Mouse (Mus musculus) megakaryocyte progenitor cell, adult 5-6 weeks (primary cell): ENCODE data around the gene Kcnh1. TPM values are rescaled to one million over a fixed set of nuclear protein-coding genes. Genes with fewer than 3 reads are reported as not detected.
A peak's percentile ranks its signal among the peaks of the same experiment; 100 is the strongest.

Experiments
- ATAC-seq: replicated peaks from 2 replicates; pipeline ENCODE4 v1.8.0; 2016; ENCODE audit warnings: mild to moderate bottlenecking, moderate TSS enrichment, inconsistent platforms; ENCODE audit not compliant: poor library complexity
- total RNA-seq, 2 experiments: library from RNA; stranded (forward) in 1 of 2; stranded (reverse) in 1 of 2; fragments of 157-497, 149-512 nt in 1 of 2; fragments of 200-1000 nt in 1 of 2; gene quantifications; 2 replicates each; pipeline versions ENCODE4 v1.2.3 to v1.2.4; 2015 to 2017

Gene Kcnh1
- total RNA-seq, 2 experiments from 2014 or later: not detected

- no peak for ATAC-seq
Observed at GRCm38 (mm10) chr1:192451722-192452121, 261.1 kb downstream of the Kcnh1 start.

GRCm38 (mm10) chr1:192454501-192454900 is 263.9 kb downstream of the Kcnh1 start:
- no peak for ATAC-seq

DNA sequence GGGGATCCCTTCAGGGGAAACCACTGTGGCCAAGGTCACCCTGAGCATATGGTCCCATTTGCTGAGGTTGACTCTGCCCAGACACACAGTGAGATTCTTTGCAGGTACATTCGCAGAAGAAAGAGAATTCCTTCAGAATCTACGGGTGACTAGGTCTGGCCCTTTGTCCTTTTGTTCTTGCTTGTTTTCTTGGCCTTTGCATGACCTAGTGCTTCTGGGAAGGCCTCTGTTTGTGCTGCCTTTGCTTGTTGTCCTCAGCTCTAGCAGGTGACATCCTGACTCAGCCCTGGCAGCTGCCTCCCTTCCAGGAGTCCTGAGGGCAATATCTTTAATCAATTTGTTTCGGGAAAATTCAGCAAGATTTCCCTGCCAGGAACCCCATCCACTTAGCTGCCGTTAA is 264.4 kb downstream of the Kcnh1 start:
- ATAC-seq: no peak

DNA sequence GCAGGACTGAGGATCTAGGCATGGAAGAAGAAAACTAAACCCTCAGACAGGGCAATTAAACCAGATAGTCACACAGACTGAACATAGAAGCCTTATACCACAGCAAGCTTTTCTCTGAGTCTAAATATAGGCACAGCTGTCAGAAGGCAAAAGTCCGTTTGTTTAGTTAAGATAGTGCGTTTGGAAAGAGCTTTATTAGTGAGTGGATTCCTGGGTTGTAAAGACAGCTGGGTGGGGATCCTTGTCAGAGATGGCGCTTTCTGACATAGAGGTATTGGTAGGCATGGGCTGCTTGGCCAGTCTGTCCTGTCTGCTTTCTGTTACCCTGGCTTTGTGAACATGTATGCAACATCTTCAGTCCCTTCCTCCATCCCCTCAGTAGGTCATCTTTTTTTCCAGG is 266.5 kb downstream of the Kcnh1 start:
- ATAC-seq: no peak

DNA sequence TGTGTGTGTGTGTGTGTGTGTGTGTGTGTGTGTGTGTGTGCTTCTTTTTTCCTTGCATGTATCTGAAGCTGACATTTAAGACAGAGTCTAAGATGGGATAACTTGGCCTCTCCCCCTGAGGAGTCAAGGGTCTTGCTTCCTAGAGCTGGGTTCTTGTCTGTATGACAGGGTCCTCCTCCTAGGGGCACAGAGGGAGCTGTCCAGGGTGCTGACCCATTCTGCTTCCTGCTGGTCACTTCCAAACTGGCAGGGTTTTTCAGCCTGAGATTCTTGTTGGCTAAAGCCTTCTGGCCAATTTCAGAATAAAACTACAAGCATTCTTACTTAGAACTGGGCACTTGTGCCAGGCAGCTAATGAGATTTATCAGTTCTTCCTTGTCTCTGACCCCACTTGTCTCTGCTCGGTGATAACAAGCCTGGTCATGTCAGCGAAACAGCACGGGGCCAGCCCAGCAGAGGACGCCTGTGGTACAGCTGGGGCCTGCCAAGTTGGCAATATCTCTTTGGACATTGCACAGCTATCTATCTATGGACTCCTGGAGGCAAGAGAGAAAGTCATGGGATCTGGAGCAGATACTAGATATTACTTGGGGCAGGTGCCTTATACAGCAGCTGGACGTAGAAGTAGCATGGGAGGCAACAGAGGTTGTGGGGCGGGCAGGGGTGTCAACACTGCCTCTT is 267.1 kb downstream of the Kcnh1 start:
- peak; percentile 66 for ATAC-seq

GRCm38 (mm10) chr1:192463732-192464131 is 273.2 kb downstream of the Kcnh1 start:
- ATAC-seq: no peak

DNA sequence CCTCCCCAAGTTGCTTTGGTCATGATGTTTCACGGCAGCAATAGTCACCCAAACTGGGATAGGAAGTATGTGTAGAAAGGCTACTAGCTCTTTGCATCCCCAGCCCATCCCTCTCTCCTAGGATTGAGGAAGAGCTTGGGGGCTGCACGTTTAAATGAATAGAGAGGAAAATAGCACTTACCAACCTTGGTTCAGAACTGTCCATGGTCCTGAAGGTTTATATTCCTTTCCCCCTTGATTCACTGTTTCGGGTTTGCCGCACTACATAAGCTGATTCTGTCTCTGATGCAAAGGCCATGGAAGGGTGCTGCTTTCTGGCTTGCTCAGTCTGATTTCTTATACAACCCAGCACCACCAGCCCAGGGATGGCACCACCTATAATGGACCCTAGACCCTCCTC is 281.8 kb downstream of the Kcnh1 start:
- peak; percentile 44 for ATAC-seq

- no peak for ATAC-seq
Observed at GRCm38 (mm10) chr1:192473134-192473533, 282.6 kb downstream of the Kcnh1 start.

- no peak for ATAC-seq
Observed at GRCm38 (mm10) chr1:192476704-192477103, 286.1 kb downstream of the Kcnh1 start.

DNA sequence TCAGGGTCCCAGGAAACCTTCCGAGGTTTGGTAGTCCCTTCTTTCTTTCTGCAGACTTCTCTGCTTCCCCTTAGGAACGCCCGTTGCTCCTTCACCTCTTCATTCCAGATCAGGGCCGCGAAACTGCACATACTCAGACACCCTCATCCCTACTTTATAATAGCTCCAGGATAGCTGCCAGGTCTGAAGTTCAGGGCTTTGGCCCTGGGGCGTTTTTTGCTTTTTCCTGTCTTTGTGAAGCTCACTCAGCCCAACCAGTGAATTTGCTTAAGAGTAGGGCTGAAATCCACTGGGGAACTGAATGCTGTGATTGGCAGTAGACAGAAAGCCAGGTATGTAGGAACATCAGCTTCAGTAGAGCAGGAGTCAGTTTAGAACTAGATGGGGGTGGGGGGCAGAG is 287.0 kb downstream of the Kcnh1 start:
- no peak for ATAC-seq

DNA sequence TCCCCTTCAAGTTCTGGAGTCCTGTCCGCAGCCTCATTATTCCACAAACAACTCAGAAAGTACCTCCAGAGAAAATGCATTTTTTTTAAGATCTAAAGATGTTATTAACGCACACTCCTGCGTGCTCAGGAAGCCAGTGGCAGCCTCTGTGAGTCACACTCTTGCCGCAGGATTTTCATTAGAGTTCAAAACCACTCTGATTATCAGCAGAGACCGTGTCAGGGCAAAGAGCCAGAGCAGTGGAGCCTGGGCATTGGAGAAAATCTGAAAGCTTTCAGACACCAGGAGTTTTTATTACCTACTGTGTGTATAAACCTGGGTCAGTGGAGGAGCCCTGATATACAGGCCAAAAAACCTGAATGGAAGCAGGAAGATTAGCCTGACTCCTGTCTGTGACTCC is 287.6 kb downstream of the Kcnh1 start:
- no peak for ATAC-seq

- no peak for ATAC-seq
Observed at GRCm38 (mm10) chr1:192480072-192480784, 289.7 kb downstream of the Kcnh1 start.

DNA sequence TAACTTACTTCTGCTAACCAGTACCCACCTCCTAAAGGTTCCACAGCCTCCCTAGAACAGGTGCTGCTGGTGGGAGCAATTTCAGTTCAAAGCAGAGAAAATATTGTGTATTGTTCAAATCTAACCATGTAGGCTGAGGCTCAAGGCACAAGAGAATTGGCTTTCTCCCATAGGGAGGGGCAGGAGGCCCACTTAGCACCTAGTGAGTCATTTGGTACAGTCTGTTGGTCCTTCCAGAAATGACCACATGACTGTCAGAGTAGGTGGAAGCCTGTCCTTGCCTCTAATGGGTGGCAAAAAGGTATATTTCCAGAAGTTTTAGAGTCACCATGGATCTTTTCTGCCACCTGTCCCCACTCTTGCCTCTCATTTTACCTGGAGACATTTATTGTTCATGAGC is 290.9 kb downstream of the Kcnh1 start:
- ATAC-seq: no peak

DNA sequence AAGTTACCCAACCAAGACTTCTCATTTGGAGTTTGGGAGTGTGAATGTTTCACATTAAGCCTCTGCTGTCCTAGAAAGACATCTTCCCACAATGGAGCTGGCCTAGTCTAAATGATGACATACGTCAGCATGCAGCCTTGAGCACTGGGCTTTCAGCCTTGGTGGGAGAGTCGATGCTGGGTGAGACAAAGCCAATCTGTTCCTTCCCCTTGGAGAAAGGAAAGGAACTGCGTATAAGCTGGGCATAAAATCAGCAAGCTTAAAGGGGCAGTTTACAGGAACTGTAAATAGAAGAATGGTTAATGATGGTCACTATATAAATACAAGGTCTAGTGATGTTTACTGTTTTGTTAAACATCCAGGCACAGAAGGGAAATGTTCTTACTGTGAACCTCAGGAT is 294.5 kb downstream of the Kcnh1 start:
- ATAC-seq: no peak

DNA sequence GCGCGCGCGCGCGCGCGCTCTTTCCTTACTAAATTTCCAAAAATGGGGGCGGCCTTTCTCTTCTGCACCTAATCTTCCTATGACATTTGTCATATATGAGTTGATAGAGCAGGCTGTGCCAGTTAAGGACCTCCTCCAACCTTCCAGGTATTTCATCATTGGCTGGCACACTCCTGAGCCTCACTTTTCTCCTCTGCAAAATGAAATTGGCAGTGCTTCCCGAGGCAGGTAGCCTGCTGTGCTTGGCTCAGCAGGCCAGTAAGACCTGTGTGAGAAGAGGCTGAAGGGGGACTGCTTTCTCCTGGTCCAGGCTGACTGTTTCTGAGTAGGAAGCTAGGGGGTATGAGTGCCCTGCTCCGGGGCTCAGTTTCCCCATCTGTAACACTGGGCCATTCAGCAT is 297.0 kb downstream of the Kcnh1 start:
- ATAC-seq: no peak

GRCm38 (mm10) chr1:192489908-192490825 is 299.6 kb downstream of the Kcnh1 start:
- ATAC-seq: no peak

DNA sequence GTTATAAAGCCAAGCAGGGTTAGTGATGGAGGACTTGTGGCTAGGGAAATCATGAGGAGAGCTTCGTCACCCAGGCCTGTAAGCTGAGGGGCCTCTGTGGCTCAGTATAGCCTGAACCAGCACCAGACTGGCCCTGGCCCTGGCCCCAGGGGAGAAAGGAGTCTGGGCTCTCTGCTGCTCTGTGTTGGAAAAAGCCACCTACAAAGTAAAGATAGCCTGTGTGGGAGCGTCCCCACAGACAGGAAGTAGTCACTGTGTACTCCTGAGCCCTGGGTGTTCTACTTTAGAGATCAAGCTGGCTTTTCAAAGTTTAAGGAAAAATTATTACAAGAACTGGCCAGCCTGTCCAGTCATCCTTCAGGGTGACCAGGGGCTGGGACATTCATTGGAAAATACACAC is 306.9 kb downstream of the Kcnh1 start:
- no peak for ATAC-seq

DNA sequence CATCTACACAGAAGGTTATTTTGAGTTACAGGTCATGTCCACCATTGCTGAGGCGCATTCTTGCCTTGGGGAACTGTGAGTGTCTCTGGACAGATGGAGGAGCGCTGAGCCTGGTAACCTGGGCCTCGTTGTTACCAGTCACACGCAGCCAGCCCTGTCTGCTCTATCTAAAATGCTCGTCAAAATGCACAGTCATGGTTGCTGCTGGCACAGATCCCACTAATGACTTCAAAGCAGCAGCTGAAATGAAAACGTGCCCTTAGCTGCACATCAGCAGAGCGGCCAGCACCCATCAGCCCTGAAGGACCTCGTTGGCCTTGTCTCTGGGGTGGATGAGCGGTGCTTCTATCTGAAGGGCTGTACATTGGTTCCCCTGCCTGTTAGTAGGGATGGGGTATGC is 311.4 kb downstream of the Kcnh1 start:
- peak; percentile 74 for ATAC-seq

GRCm38 (mm10) chr1:192502835-192503234 is 312.3 kb downstream of the Kcnh1 start:
- peak; percentile 46 for ATAC-seq

DNA sequence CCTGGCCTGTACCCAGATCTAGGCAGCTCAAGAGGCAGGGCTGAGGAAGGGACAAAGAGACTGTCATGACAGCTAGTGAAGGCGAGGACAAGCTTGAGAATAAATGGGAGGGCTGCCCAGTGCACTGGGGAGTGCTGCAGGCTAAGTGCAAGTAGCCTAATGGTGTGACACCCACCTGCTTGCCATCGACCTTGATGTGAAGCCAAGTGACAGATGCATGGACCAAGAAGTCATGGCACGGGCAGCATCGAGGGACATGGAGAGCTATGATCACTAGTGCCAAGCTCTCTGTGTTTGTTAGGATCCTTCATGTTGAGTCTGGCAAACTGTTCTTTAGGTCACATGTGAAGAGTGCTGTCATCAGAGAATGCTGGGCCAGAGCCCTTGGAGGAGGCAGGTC is 313.1 kb downstream of the Kcnh1 start:
- ATAC-seq: no peak

DNA sequence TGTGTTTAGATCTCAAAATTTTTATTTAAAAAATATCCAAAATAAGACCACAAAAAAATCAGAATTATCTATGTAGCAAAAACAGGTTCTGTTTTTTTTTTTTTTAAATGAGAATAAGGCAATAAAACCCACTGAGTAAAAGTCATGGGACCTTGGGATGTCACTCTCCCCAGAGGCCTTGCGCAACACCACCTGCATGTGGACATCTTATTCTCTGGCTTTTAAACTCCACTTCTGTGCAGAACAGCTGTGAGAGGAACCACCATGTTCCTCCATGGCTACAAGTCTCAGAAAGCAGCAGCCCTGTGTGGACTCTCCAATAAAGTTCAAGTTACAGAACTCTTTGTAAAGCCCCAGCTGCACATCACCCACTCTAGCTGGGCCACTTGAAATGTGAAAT is 322.2 kb downstream of the Kcnh1 start:
- ATAC-seq: peak; percentile 52

GRCm38 (mm10) chr1:192515373-192515772 is 324.8 kb downstream of the Kcnh1 start:
- ATAC-seq: no peak
